Comparison of ENCODE assay signal across 8 mouse cellular contexts in the genomic region with DNA sequence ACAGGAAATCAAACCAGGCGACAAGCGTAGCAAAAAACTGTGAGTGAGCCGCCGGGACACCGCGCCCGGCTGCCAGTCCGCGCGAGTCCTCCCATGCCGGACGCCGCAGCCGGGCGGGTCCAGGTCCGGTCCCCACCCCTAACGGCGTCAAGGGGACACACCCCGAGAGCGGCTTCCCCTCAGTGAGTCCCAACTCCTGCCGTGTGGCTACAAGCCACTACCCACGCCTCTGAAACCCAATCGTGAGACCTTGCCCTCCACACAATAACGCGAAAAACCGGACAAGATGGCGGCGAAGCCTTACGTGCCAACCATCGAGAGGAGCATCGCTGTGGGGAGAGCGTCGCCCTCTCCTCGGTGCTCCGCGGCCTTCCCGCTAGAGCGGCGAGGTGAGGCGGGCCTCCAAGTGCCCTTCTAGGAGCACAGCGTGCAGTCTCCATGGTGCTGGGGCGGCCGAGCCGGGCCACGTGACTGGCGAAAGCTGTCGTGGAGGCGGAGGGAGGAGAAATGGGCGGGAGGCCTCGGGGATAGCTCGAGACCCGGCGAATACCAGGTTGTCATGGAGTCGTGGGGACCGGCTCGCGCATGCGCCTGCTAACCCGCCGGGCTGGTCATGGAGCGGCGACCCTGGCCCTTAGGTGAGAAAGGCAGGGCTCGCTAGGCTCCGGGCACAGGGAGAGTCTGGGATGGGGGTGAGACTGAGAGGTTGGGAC. TPM values are rescaled to one million over a fixed set of nuclear protein-coding genes. Genes with fewer than 3 reads are reported as not detected.
A peak's percentile ranks its signal among the peaks of the same experiment; 100 is the strongest.
DNase-seq lines count a peak whose midpoint lies in the region; ATAC-seq lines count a peak whose summit lies in the region.

A gene (plus strand): TSS at position 182 of the 713 bp plus-strand sequence.

- peaks cover 27% of the 10 kb centered on the region for H3K4me1 ChIP-seq in intestine, embryonic 14.5 days (replicated peaks; ENCODE audit: control insufficient read depth, insufficient read depth, low read length)

- H3K9me3 ChIP-seq in intestine, embryonic 14.5 days (ENCODE audit: control insufficient read depth, low read length): peaks cover 2% of the 10 kb centered on the region; the same call in 1 of the 2 replicates

- H3K4me3 ChIP-seq in intestine, embryonic 14.5 days (ENCODE audit: low read depth, low read length): peak within 1 kb of the TSS; percentile 73

- intact Hi-C loops in left cerebral cortex, postnatal 14 days (cut with DNase I): loop anchor here (5.0 kb wide), 2 partner anchors 65 to 175 kb away; a partner anchor contains a TSS

- peak; percentile 100 for ATAC-seq in intestine, embryonic 14.5 days (replicated peaks; ENCODE audit: low FRiP score, low TSS enrichment, low read depth)

- H3K27me3 ChIP-seq in intestine, embryonic 14.5 days (replicated peaks; ENCODE audit: control insufficient read depth, insufficient read depth, low read length): no peaks in the 10 kb centered on the region

- no peaks in the 10 kb centered on the region for H3K36me3 ChIP-seq in intestine, embryonic 14.5 days (ENCODE audit: control insufficient read depth, insufficient read depth, low read length)

- peak; percentile 91 to 92 for DNase-seq in adrenal gland, adult 18-20 months (ENCODE audit: low spot score in 2 of 2)
- peak; percentile 99 for DNase-seq in embryo, embryonic 11 days
- DNase-seq in gastrocnemius, postnatal 25 days: peak; percentile 99
- peak; percentile 95 for DNase-seq in intestine, embryonic 14.5 days (ENCODE audit: low spot score)
- DNase-seq in left cerebral cortex, postnatal 14 days (ENCODE audit: low spot score in 2 of 2): peak; percentile 98 to 99
- peak; percentile 99 for DNase-seq in mesoderm, embryonic 11.5 days (ENCODE audit: low read depth, low spot score)
- DNase-seq in right cerebral cortex, postnatal 36 days (ENCODE audit: low spot score in 2 of 2): peak; percentile 97 to 98
- DNase-seq in yolk sac, embryonic 10.5 days (ENCODE audit: low spot score): peak; percentile 99

- H3K4me2 ChIP-seq in intestine, embryonic 14.5 days (ENCODE audit: low read length): peak within 1 kb of the TSS; percentile 82

- peak within 1 kb of the TSS; percentile 94 for H3K9ac ChIP-seq in intestine, embryonic 14.5 days (ENCODE audit: low read length)

- peak within 1 kb of the TSS; percentile 99 for H3K27ac ChIP-seq in intestine, embryonic 14.5 days (ENCODE audit: low read depth)

- under 1% methylated on average over 64 of the region's 64 CpGs for WGBS in intestine, embryonic 14.5 days

RNA-seq across cellular contexts. Expression of the gene that starts here (rescaled TPM):
- 10 to 100 TPM; 21.8 to 28.5 TPM for total RNA-seq in adrenal gland, adult 18-20 months (2021)
- total RNA-seq in gastrocnemius, postnatal 25 days (2021): 10 to 100 TPM; 22.7 to 32.3 TPM
- 16.3 and 16.9 TPM in 2 replicates for polyA plus RNA-seq in intestine, embryonic 14.5 days (2014; fragmentation: Nextera tagmentation; extraction: Ambion mirVana)
- total RNA-seq in left cerebral cortex, postnatal 14 days (2021): 10 to 100 TPM; 71.2 to 72.2 TPM

Comparison
In these comparisons a context has a peak if more than half of its experiments do, and no peak if none do; other contexts are left out.
1. Peak in every context shown above with its lines: DNase-seq, ATAC-seq, H3K4me3 ChIP-seq and H3K27ac ChIP-seq.